Mouse (Mus musculus) neural tube, postnatal 0 days (tissue): ENCODE data around the gene Gm7356. TPM values are rescaled to one million over a fixed set of nuclear protein-coding genes. Genes with fewer than 3 reads are reported as not detected.

ENCODE experiments used
- polyA plus RNA-seq: library from polyadenylated mRNA; unstranded; fragments of >200 nt; fragmentation: Nextera tagmentation; extraction: Ambion mirVana; gene quantifications from 2 replicates; pipeline ENCODE4 v1.2.1, GENCODE M21; 2015

Gm7356 gene
- not detected in 2 replicates for polyA plus RNA-seq

DNA sequence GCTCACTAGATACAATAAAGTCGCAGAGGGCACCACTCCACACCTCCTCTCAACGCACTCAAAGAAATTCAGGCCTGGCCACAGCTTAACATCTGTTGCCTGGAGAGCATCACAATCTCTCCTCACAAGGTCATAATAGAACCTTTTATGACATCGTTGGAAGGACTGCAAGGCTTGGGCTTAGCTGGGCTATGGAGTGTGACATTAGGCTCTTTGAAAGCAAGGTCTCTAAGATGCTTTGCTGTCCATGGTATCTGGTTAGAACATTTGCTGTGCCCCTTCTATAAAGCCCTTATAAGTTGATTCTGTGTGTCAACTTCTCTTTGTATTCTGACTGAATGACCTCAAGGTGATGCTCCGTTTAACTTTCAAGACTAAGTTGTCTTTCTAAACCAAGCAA, at the start of gene Gm7356:
Gene Gm7356 (minus strand): TSS at position 101 of the 400 bp plus-strand sequence.

Other genes with a start within 250 kb of the Gm7356 start
- 111 and 118 TPM in 2 replicates for gene Afdn, start 243.2 kb downstream of the Gm7356 start, polyA plus RNA-seq
- gene Tcte2, start 241.9 kb downstream of the Gm7356 start, polyA plus RNA-seq: 14.4 and 14.5 TPM in 2 replicates
- not detected in 2 replicates for gene Gm7168, start 55.3 kb downstream of the Gm7356 start, polyA plus RNA-seq
- gene Gm7358, start 55.8 kb upstream of the Gm7356 start, polyA plus RNA-seq: not detected in 2 replicates
- gene Dact2, start 200.6 kb upstream of the Gm7356 start, polyA plus RNA-seq: 6.6 and 7.2 TPM in 2 replicates